Mouse (Mus musculus): ENCODE results near the gene Fam98a. TPM values are rescaled to one million over a fixed set of nuclear protein-coding genes. Genes with fewer than 3 reads are reported as not detected.

Fam98a gene
- polyA plus RNA-seq, 1 experiment from 2014 or later: 29.5 TPM

DNA sequence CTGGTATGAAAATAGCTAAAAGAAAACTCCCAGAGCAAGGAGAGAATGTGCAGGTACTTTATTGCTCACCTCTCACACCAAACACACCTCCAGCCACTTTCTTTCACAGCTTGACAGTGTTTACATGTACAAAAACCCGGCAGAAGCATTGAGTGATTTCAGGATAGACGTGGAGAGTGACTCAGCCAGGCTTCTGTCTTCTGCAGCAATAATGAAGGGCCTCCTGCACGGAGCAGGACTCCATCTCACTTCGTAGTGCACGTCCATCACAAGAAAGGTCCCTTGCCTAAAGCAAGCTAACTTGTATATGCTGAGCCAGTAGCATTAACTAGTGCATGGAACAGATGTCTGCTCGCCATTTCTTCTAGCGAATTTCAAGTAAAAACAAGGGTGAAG is 14.7 kb downstream of the Fam98a start:
- Histone ChIP-seq H3K27me3 (no peaks in the 10 kb centered on the region), H3K4me1 (no peaks in the 10 kb centered on the region), H3K9ac (no peak overlapping the region), H3K4me3 (no peak overlapping the region), H3K27ac (no peak overlapping the region), H3K9me3 (no peaks in the 10 kb centered on the region), H3K4me2 (replicated peaks) (no peak overlapping the region), H3K36me3 (peaks cover 20% of the 10 kb centered on the region)
- 88% methylated on average over 7 of the region's 7 CpGs for WGBS
- ATAC-seq (ENCODE audit: insufficient number of reproducible peaks, insufficient read depth, low FRiP score, low TSS enrichment): no peak

DNA sequence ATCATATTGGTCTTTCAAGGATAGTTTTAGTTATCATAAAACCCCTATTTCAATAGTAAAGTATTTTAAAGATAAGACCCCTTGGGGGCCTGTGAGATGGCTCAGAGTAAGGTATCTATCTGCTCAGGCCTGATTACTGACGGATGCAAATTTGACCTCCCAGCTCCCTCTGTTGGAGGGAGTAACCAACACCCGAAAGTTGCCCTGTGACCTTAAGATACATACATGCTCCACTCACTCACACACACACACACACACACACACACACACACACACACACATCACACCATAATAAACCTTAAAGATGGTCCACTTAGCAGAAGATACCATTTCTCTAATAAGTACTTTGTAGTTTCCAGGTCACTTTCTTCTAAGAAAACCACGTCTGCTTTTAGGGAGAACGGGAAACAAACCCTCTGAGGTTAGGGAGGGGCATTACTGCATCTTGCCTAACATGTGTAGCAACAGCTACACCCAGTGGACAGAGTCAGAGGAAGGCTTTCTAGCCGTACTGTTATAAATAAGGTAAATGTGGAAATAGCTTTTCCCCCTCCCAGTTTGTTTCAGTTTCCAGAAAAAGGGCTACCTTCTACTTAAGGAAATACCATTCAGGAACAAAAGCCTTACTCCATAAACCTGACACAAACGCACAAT is 15.2 kb downstream of the Fam98a start:
- peak; percentile 64; the same call in 1 of the 2 replicates for ATAC-seq (ENCODE audit: insufficient number of reproducible peaks, insufficient read depth, low FRiP score, low TSS enrichment)
- 41% methylated on average over 6 of the region's 6 CpGs for WGBS

DNA sequence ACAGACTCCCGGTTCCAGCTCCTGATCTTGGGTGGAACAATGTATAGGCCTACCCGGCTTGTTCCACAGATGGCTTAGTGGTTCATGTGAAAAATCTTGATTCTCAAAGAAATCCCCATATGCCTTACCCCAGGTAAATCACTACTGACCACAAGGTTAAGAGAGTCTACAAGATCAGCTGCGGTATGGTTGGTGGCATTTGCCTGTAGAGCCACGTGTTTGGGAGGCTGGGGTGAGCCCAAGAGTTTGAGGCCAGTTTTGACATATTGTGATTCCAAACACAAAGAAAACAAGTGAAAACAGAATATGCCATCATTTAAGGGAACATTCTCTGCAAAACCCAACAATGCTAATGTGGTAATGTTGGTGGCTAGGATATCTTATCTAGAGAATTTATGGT is 16.1 kb downstream of the Fam98a start:
- 90% methylated on average over 4 of the region's 4 CpGs for WGBS
- Histone ChIP-seq H3K36me3 (peaks cover 20% of the 10 kb centered on the region), H3K4me3 (no peak overlapping the region), H3K9me3 (no peaks in the 10 kb centered on the region), H3K4me1 (no peaks in the 10 kb centered on the region), H3K4me2 (replicated peaks) (no peak overlapping the region), H3K9ac (no peak overlapping the region), H3K27me3 (no peaks in the 10 kb centered on the region), H3K27ac (no peak overlapping the region)
- ATAC-seq (ENCODE audit: insufficient number of reproducible peaks, insufficient read depth, low FRiP score, low TSS enrichment): no peak

More for the DNA sequence above, 15.2 kb downstream of the Fam98a start:
- Histone ChIP-seq H3K27ac (no peak overlapping the region), H3K27me3 (no peaks in the 10 kb centered on the region), H3K4me1 (no peaks in the 10 kb centered on the region), H3K4me2 (replicated peaks) (no peak overlapping the region), H3K4me3 (no peak overlapping the region), H3K9ac (no peak overlapping the region), H3K9me3 (no peaks in the 10 kb centered on the region), H3K36me3 (peaks cover 20% of the 10 kb centered on the region)

DNA sequence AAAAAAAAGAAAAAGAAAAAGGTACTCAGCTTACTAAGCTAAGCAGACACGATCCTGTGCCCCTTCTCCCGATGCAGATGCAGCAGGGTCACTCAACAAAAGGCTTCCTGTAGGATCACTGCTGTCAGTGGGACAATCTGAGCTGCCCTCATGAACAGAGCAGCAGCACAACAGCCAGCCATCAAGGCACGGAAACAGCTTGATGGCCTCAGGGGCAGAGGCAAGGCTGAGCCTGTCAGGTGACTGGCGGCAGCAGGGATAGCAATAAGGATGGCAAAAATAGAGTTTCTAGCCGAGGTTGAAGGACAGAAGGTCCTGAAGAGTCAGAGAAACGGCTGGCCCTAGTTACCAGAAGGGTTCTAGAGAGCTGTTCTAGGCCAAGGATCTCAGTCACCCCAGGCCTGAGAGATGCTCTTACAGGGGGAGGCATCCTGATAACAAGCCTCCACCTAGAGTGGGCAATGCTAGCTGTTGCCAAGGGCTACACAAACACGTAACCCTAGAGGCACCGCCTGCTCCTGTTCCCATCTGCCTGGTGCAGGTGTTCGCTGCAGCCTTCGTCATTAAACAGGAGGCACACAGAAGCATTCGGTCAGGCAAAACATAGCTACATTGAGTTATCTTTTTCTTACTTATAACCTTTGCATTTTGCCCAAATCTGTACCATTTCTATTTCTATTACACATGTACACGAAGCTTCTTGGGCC is 17.3 kb downstream of the Fam98a start:
- no peak overlapping the region for H3K27ac ChIP-seq
- no peaks in the 10 kb centered on the region for H3K27me3 ChIP-seq
- ATAC-seq (ENCODE audit: insufficient number of reproducible peaks, insufficient read depth, low FRiP score, low TSS enrichment): no peak
- no peak overlapping the region for H3K9ac ChIP-seq
- H3K4me1 ChIP-seq: no peaks in the 10 kb centered on the region
- H3K4me2 ChIP-seq (replicated peaks): no peak overlapping the region
- peaks cover 16% of the 10 kb centered on the region for H3K36me3 ChIP-seq
- no peaks in the 10 kb centered on the region for H3K9me3 ChIP-seq
- 55% methylated on average over 12 of the region's 12 CpGs for WGBS
- no peak overlapping the region for H3K4me3 ChIP-seq

DNA sequence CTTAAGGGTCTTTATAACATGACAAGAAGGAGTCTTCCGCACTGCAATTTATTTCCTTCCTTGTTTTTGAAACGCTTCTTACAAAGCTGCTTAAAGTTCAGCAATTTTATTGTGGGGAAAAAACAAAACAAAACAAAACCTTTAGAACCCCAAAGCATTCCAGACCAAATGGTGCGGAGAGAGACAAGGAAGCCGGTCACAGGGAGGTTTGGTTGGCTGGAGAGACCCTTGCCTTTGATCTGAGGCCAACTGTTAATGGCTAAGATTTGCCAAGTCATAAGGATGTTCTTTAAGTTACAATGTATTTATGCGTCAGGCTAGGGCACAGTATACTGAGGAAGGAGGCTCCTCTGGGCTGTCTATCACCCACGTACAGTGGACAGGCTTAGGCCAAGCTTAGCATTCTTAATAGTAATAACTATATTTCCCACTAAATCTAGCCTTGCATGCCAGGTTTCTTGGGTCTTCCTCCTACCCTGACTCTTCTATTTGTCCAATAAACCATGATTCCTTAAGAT is 19.2 kb downstream of the Fam98a start:
- H3K36me3 ChIP-seq: 0 out of 2 replicates have a peak, but pooled peaks cover 5% of the 10 kb centered on the region
- no peak overlapping the region for H3K9ac ChIP-seq
- H3K4me2 ChIP-seq (replicated peaks): no peak overlapping the region
- WGBS: 91% methylated on average over 6 of the region's 6 CpGs
- ATAC-seq (ENCODE audit: insufficient number of reproducible peaks, insufficient read depth, low FRiP score, low TSS enrichment): no peak
- no peaks in the 10 kb centered on the region for H3K9me3 ChIP-seq
- no peak overlapping the region for H3K27ac ChIP-seq
- no peaks in the 10 kb centered on the region for H3K4me1 ChIP-seq
- no peak overlapping the region for H3K4me3 ChIP-seq
- no peaks in the 10 kb centered on the region for H3K27me3 ChIP-seq

DNA sequence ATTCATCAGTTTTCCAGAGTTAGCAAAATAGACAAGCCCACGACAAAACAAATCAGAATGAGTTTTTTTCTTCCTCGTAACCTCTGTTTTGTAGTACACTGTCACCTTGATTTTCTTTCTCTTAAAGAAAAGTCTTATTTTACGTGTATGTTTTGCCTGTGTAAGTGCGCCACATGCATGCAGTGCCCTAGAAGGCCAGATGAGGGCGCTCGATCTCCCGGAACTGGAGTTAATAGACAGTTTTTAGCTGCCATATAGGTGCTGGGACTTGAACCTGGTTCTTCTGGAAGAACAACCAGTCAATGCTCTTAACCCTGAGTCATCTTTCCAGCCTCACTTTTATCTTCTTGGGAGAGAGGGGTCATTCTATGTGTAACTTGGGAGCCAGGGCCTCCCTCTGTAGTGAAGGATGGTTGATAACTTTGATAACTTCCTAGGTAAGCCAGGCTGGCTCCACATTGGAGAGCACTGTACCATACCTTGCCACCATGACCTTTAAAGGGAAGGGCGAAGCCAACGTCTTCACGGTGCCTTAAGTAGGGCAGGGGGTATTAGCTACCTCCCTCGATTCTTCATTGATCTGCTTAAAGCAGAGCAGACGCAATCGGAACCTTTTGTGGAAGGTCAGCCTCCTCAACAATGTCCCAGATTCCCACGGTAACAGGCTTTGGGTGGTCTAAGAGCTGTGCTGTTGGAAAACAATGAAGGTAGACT is 22.4 kb downstream of the Fam98a start:
- H3K36me3 ChIP-seq: 0 out of 2 replicates have a peak, but pooled peaks cover 5% of the 10 kb centered on the region
- H3K27me3 ChIP-seq: no peaks in the 10 kb centered on the region
- H3K27ac ChIP-seq: no peak overlapping the region
- no peak for ATAC-seq (ENCODE audit: insufficient number of reproducible peaks, insufficient read depth, low FRiP score, low TSS enrichment)
- no peak overlapping the region for H3K4me2 ChIP-seq (replicated peaks)
- WGBS: 93% methylated on average over 14 of the region's 14 CpGs
- H3K4me3 ChIP-seq: no peak overlapping the region
- no peak overlapping the region for H3K9ac ChIP-seq
- H3K9me3 ChIP-seq: no peaks in the 10 kb centered on the region
- no peaks in the 10 kb centered on the region for H3K4me1 ChIP-seq

DNA sequence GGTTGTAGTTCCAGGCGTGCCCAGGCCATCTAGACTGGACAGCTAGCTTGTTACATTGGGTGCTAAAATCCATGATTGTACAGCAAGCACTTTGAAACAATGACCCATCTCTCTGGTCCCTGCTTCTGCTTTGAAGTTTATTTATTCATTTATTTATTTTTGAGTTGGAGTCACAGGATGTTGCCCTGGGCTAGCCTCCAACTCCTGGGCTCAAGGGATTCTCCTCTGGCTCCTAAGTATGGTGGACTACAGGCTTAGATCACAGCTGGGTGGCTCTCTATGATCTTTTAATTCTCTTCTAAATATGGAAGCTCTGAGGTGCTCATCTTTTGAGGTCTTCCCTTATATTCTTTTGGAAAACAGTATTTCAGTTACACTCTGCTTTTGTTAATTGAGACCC is 25.3 kb downstream of the Fam98a start:
- WGBS: 92% methylated on average over 1 of the region's 1 CpGs
- no peak overlapping the region for H3K4me3 ChIP-seq

DNA sequence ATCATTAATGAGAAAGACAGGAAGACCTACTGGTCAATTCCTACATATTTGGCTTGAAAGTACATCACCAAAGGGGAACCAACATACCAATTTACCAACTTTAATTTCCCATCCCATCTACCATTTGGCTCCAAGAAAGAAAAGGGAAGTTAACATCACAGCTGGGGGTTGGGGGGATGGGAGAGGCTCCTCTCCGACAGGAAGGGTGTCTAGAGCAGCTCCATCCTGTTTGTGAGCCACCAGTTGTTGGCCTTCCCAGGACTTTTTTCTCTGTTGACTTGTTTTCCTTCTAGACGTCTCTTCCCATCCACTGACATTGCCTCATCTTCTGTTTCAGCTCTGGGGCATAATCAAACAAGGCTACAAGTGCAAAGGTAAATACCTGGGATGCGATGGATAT is 27.9 kb downstream of the Fam98a start:
- Histone ChIP-seq H3K36me3 (no peaks in the 10 kb centered on the region), H3K9ac (no peak overlapping the region), H3K4me1 (no peaks in the 10 kb centered on the region), H3K4me2 (replicated peaks) (no peak overlapping the region), H3K27ac (no peak overlapping the region), H3K27me3 (no peaks in the 10 kb centered on the region), H3K9me3 (no peaks in the 10 kb centered on the region), H3K4me3 (no peak overlapping the region)
- ATAC-seq (ENCODE audit: insufficient number of reproducible peaks, insufficient read depth, low FRiP score, low TSS enrichment): no peak
- 55% methylated on average over 3 of the region's 3 CpGs for WGBS

More for the DNA sequence above, 25.3 kb downstream of the Fam98a start:
- ATAC-seq (ENCODE audit: insufficient number of reproducible peaks, insufficient read depth, low FRiP score, low TSS enrichment): no peak
- H3K4me1 ChIP-seq: no peaks in the 10 kb centered on the region
- no peaks in the 10 kb centered on the region for H3K9me3 ChIP-seq
- H3K27ac ChIP-seq: no peak overlapping the region
- H3K27me3 ChIP-seq: no peaks in the 10 kb centered on the region
- H3K4me2 ChIP-seq (replicated peaks): no peak overlapping the region
- 0 out of 2 replicates have a peak, but pooled peaks cover 5% of the 10 kb centered on the region for H3K36me3 ChIP-seq
- H3K9ac ChIP-seq: no peak overlapping the region

DNA sequence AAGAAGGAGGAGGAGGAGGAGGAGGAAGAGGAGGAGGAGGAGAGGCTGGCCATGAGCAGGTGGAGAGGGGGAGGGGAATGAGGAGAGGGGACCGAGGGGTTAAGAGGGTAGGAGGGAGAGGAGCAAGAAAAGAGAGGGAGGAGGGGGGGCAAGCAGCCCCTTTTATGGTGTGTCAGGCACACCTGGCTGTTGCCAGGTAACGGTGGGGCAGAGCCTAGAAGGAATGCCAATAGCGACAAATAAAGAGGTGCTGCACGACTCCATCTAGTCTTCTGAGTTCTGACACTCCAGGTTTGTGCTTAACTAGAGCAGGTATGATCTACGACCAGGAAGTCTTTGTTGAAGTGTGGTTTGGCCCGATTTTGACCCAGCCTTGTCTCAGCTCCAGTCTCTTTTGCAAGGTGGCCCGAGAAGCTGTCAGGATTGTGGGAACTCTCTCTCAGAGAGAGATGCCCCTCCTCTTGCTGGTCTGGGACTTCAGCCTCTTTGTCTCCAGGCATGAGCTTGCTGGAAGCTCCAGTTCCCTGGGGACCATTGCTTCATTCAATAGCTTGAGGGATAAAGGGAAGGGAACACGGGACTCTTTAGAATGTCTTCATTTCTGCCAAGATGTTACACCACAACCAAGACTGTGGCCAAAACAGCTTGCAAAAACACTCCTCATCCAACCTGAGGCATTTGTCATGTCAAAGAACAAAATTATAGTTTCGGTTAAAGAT is 29.2 kb downstream of the Fam98a start:
- Histone ChIP-seq H3K36me3 (no peaks in the 10 kb centered on the region), H3K27me3 (no peaks in the 10 kb centered on the region), H3K9ac (no peak overlapping the region), H3K4me1 (no peaks in the 10 kb centered on the region), H3K4me3 (no peak overlapping the region), H3K4me2 (replicated peaks) (no peak overlapping the region), H3K27ac (no peak overlapping the region), H3K9me3 (no peaks in the 10 kb centered on the region)
- ATAC-seq (ENCODE audit: insufficient number of reproducible peaks, insufficient read depth, low FRiP score, low TSS enrichment): no peak
- WGBS: 28% methylated on average over 9 of the region's 9 CpGs

DNA sequence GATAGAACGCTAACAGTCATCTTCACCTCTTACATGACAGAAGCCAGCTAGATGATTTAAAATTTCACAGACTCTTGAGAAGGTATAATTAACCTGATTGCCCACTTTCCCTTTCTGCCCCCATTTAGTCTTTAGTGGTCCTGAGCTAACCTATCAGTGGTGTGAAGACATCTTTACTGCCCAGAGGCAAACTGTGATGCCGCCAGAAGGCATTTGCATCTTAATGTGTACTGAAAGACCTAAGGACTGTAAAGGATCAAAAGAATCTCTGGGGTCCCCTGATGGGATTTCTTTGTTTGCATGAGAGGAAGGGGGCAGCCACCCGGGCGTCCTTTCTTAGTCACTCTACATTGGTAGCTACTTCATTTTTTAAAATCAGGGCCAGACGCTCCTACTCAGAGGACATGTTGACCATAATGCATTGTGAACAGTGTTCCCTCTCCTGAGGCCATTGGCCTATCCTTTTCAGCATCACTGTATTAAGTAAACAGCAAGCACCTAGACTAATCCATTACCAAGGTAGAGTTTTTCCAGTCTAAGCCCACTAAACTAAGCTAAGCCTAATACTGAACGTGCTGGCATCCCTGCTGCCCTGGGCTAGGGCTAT is 30.4 kb downstream of the Fam98a start:
- WGBS: 20% methylated on average over 6 of the region's 6 CpGs
- H3K4me3 ChIP-seq: no peak overlapping the region
- H3K27me3 ChIP-seq: no peaks in the 10 kb centered on the region
- no peaks in the 10 kb centered on the region for H3K4me1 ChIP-seq
- H3K27ac ChIP-seq: no peak overlapping the region
- no peaks in the 10 kb centered on the region for H3K36me3 ChIP-seq
- no peak for ATAC-seq (ENCODE audit: insufficient number of reproducible peaks, insufficient read depth, low FRiP score, low TSS enrichment)
- H3K4me2 ChIP-seq (replicated peaks): no peak overlapping the region
- no peaks in the 10 kb centered on the region for H3K9me3 ChIP-seq
- H3K9ac ChIP-seq: no peak overlapping the region

DNA sequence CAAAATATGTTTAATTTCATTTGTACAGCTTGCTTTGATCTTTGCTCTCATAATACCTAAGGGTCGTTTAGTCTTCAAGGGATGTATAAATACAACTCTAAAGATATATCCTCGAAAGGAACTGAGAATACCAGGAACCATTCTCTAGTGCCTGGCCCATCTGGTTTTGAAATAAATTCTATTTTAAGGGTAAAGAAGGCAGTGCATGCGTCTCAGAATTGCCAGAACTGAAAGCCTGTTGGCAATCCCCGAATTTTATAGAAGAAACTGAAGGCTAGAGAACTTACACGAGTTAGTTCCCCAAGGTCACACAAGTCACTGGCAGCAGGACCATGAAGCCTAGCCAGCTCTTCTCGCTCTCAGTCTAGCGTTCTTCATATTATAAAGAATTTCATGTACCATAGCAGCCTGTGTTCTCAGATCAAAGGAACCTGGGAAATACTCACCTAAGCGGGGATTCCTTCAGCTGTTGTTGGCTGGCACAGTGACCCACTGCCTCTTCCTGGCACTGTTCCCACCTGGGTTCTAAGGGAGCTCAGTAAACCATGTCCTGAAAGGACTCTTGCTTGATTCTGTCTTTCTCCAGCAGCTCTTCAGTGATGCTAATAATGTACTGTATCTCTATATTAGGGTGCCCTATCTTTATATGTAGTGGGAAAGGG is 32.4 kb downstream of the Fam98a start:
- H3K9me3 ChIP-seq: no peaks in the 10 kb centered on the region
- no peaks in the 10 kb centered on the region for H3K36me3 ChIP-seq
- WGBS: 75% methylated on average over 8 of the region's 8 CpGs
- no peaks in the 10 kb centered on the region for H3K4me1 ChIP-seq
- H3K4me2 ChIP-seq (replicated peaks): no peak overlapping the region
- H3K27ac ChIP-seq: no peak overlapping the region
- H3K27me3 ChIP-seq: no peaks in the 10 kb centered on the region
- H3K9ac ChIP-seq: no peak overlapping the region
- no peak for ATAC-seq (ENCODE audit: insufficient number of reproducible peaks, insufficient read depth, low FRiP score, low TSS enrichment)
- H3K4me3 ChIP-seq: no peak overlapping the region
